Mouse (Mus musculus) cerebellum, adult 9-10 months (tissue): ENCODE results near the gene Rasgrp3.

Source experiments
- DNase-seq: peaks from one replicate; pipeline ENCODE4 v3.0.0; 2022

The Rasgrp3 gene

GRCm38 (mm10) chr17:75543434-75543833, 107.7 kb downstream of the Rasgrp3 start:
- DNase-seq = no peak

GRCm38 (mm10) chr17:75544262-75544661, 108.6 kb downstream of the Rasgrp3 start:
- DNase-seq = no peak

DNA sequence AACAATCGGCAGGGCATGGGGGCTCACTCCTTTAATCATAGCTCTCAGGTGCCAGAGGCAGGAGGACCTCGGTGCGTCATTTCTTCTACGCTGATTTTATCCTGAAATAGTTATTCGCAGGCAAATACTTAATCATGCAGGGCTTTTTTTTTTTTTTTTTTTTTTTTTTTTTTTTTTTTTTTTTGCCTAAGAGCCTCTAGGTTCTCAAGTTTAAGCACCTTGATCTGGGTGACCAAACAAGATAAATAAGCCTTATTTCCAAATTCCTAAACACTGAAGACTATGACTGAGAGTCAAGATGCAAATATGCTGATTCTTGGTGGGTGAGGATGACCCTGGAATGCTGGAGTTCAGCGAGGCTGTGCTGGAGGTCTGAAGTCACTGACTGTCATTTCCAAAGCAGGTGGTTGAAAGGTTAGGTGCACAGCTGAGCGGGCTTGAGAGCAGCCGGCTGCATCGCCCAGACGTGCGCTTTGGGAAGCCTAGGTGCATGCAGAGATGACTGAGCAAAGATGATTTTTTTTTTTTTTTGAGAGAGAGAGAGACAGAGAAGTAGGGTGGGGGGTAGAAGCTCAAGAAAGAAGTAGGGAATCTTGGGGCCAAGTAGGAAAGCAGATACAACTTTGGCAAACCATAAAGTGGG, 115.2 kb downstream of the Rasgrp3 start:
- DNase-seq = no peak

- peak; percentile 98 for DNase-seq
Measured at GRCm38 (mm10) chr17:75551512-75552400, 116.1 kb downstream of the Rasgrp3 start, which contains the start of gene Fam98a. Gene Fam98a (minus strand): TSS chr17:75551946.

DNA sequence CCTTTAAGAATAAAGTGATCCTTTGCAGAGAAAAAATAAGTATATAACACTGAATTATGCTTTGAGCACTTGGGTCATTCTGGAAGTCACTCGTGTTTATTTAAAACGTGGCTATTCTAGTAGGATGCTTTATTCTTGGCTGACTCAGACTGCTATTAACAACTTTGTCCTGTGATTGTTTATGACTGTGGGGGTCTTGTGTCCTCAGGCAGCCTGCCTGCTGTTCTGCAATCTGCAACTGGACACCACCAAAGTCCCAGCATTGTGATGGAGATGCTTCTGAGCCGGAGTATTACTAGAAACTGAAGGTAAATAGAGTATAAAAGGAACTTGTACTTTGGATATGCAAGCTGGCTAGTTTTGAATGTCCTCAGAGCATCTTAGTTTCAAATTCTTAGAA, 121.3 kb downstream of the Rasgrp3 start:
- DNase-seq = no peak

- DNase-seq = no peak
Measured at GRCm38 (mm10) chr17:75558041-75558440, 122.3 kb downstream of the Rasgrp3 start.

GRCm38 (mm10) chr17:75575608-75576007, 139.9 kb downstream of the Rasgrp3 start:
- DNase-seq = no peak
